Mouse (Mus musculus): Measurements from ENCODE around the gene Abat.

DNA sequence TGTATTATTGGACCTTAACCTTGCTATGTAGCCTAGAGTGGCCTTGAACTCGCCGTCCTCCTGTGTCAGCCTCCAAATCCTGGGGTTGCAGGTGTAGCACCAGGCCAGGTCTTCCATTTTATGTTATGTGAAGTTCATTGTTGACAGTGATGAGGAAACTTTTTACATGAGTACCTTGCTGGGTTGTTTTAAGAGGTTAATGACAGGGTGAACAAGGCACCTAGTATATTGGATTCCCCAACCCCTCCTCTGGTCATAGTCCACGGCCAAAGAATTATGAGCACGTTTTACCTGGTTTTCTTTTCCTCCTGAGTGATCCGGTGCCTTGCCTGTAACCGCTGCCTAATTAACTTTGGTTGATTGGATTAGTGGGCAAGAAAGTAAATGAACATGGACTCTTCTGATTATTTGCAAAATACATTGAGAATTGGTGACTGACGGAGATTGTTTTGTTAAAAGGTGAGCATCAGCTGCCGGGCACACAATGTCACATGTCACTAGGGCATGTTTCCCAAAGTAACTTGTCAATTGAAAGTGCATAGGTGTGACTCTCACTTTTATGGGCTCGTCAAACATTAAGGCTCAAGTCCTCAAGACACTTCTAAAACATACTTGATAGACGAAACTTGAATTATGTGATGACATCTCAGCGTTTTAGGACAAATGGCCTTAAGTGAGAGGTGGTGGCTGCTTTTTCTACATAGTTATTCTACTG lies 57.8 kb downstream of the Abat start:
- TF ChIP-seq CTCF (IDR thresholded peaks at IDR 0.05; ENCODE audit: insufficient read depth, low read length), result no peak
- no peak for TF ChIP-seq POLR2A (IDR thresholded peaks at IDR 0.05; ENCODE audit: borderline replicate concordance, extremely low read depth, low read depth, low read length)
